Mouse (Mus musculus): Measurements from ENCODE around the gene Tgfbi. TPM values are rescaled to one million over a fixed set of nuclear protein-coding genes. Genes with fewer than 3 reads are reported as not detected.

Gene Tgfbi
- polyA plus RNA-seq, 1 experiment from 2014 or later: 85.8 TPM

DNA sequence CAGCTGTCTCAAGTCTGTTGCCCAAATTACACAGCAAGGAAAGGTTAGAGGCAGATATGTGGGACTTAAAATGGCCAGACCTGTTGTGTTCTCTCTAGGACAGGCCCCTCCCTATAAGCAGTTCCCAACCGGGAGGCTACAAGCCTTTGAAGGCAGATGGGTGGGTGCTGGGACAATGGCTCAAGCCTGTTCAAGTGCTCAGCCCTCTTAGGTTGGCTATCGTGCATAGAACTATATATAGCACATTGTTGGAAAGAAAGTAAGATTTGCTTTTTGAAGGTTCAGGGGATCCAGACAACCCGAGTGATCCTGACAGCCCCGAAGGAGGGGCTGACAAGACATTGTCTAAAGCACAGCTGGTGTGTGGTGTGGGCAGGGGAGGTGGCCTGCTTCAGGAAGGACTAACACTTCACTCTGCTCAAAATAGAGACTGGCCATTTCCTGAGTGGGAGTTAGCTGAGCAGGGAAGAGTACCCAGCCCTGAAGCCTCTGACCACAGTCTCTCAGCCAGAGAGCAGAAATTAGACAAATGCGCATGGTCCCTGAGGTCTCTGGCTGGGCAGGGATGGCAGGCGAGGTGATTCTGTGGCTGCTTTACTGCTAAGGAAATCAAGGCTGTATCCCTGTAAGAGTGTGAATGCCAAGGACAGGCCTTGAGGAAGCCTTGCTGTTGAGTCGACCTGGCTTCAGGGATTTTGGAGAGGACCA is 52.7 kb downstream of the Tgfbi start:
- no peak overlapping the region for H3K4me3 ChIP-seq (ENCODE audit: low read depth, low read length)
- no peak for DNase-seq (ENCODE audit: low spot score)
- no peaks in the 10 kb centered on the region for H3K27me3 ChIP-seq (ENCODE audit: control insufficient read depth, insufficient read depth, low read length)
- H3K36me3 ChIP-seq (replicated peaks; ENCODE audit: control insufficient read depth, insufficient read depth, low read depth, low read length): no peaks in the 10 kb centered on the region
- H3K9me3 ChIP-seq (replicated peaks; ENCODE audit: control insufficient read depth, low read length): no peaks in the 10 kb centered on the region
- H3K27ac ChIP-seq (replicated peaks; ENCODE audit: low read depth, low read length): no peak overlapping the region
- no peak overlapping the region for H3K9ac ChIP-seq (replicated peaks; ENCODE audit: low read length)
- H3K4me2 ChIP-seq (ENCODE audit: low read depth, low read length): no peak overlapping the region
- ATAC-seq (replicated peaks; ENCODE audit: insufficient number of reproducible peaks, low FRiP score, low TSS enrichment, low read depth): no peak
- 68% methylated on average over 7 of the region's 7 CpGs for WGBS
- H3K4me1 ChIP-seq (ENCODE audit: control insufficient read depth, insufficient read depth, low read length): no peaks in the 10 kb centered on the region

DNA sequence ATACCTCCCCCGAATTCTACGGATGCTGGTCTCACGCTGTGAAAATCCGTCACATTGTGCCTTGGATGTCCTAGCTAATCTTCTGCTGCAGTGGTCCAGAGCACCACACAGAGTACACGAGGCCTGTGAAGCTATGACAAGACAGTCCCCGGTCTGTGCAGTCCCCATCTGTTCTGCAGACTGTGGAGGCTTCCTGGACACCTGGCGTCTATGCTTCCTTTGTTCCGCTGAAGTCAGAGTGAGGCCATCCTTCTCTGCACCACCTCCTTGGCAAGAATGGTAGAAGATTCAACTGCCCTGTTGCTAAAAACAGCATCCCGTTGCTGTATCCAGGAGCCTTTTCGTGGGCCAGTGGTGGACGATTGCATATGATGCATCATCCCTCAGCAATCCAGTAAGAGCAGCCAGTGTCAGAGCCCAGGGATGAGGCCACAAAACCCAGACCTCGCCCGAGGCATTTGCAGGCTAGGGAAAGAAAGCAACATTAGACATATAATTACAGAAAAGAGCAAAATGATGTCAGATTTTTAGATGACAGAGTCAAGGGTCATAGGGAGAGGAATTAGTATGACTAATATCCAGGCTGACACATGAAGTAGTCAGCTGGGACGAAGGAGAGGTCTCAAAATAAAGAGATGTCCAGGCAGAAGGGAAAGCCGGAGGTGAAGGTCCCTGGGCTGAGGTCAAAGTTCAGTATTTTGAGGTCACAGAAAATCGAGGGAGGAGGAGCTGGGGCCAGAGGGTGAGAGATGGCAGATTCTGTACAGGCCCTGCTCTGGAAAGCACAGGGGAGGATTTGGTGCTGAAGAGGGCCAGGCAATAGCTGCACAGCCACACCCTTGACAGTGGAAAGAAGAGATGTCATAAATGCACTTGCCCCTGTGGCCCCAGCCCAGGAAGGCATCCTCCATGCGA is 55.2 kb downstream of the Tgfbi start:
- DNase-seq (ENCODE audit: low spot score) (no peak), ATAC-seq (replicated peaks; ENCODE audit: insufficient number of reproducible peaks, low FRiP score, low TSS enrichment, low read depth) (no peak)
- no peak overlapping the region for H3K4me2 ChIP-seq (ENCODE audit: low read depth, low read length)
- no peak overlapping the region for H3K27ac ChIP-seq (replicated peaks; ENCODE audit: low read depth, low read length)
- H3K4me1 ChIP-seq (ENCODE audit: control insufficient read depth, insufficient read depth, low read length): no peaks in the 10 kb centered on the region
- H3K27me3 ChIP-seq (ENCODE audit: control insufficient read depth, insufficient read depth, low read length): no peaks in the 10 kb centered on the region
- H3K9ac ChIP-seq (replicated peaks; ENCODE audit: low read length): no peak overlapping the region; the same call in 1 of the 2 replicates
- 53% methylated on average over 17 of the region's 17 CpGs for WGBS
- H3K36me3 ChIP-seq (replicated peaks; ENCODE audit: control insufficient read depth, insufficient read depth, low read depth, low read length): no peaks in the 10 kb centered on the region
- no peak overlapping the region for H3K4me3 ChIP-seq (ENCODE audit: low read depth, low read length)
- H3K9me3 ChIP-seq (replicated peaks; ENCODE audit: control insufficient read depth, low read length): no peaks in the 10 kb centered on the region

- 70% methylated on average over 11 of the region's 11 CpGs for WGBS
- no peak overlapping the region for H3K4me2 ChIP-seq (ENCODE audit: low read depth, low read length)
Observed at GRCm38 (mm10) chr13:56671206-56671605, 61.9 kb downstream of the Tgfbi start.

DNA sequence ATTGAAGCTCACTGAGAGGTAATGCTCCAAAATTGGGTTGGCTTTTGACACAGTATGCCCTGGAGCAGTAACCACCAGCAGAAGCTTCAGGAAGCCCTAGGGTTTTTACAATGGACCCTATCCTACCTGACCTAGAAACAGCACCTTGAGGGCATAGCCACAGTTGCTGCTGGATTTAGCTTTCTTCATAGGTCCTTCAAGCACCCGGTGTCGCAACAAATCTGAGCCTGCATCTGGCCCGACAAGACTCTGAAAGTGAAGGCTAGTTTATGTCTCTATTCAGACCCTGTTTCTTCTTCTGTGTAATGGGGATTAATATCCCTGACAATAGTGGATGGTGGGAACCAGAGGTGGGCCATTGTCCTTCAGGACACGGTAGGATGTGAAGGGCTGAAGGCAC is 68.4 kb downstream of the Tgfbi start:
- H3K4me2 ChIP-seq (ENCODE audit: low read depth, low read length): no peak overlapping the region
- 93% methylated on average over 4 of the region's 4 CpGs for WGBS
- no peaks in the 10 kb centered on the region for H3K36me3 ChIP-seq (replicated peaks; ENCODE audit: control insufficient read depth, insufficient read depth, low read depth, low read length)
- H3K4me1 ChIP-seq (ENCODE audit: control insufficient read depth, insufficient read depth, low read length): no peaks in the 10 kb centered on the region
- no peak overlapping the region for H3K9ac ChIP-seq (replicated peaks; ENCODE audit: low read length)
- H3K9me3 ChIP-seq (replicated peaks; ENCODE audit: control insufficient read depth, low read length): no peaks in the 10 kb centered on the region
- no peaks in the 10 kb centered on the region for H3K27me3 ChIP-seq (ENCODE audit: control insufficient read depth, insufficient read depth, low read length)
- no peak overlapping the region for H3K27ac ChIP-seq (replicated peaks; ENCODE audit: low read depth, low read length)
- DNase-seq (ENCODE audit: low spot score) (no peak), ATAC-seq (replicated peaks; ENCODE audit: insufficient number of reproducible peaks, low FRiP score, low TSS enrichment, low read depth) (no peak)
- H3K4me3 ChIP-seq (ENCODE audit: low read depth, low read length): no peak overlapping the region

More at GRCm38 (mm10) chr13:56671206-56671605, 61.9 kb downstream of the Tgfbi start:
- H3K36me3 ChIP-seq (replicated peaks; ENCODE audit: control insufficient read depth, insufficient read depth, low read depth, low read length): no peaks in the 10 kb centered on the region
- no peaks in the 10 kb centered on the region for H3K4me1 ChIP-seq (ENCODE audit: control insufficient read depth, insufficient read depth, low read length)
- H3K9ac ChIP-seq (replicated peaks; ENCODE audit: low read length): no peak overlapping the region
- H3K27ac ChIP-seq (replicated peaks; ENCODE audit: low read depth, low read length): no peak overlapping the region
- no peaks in the 10 kb centered on the region for H3K27me3 ChIP-seq (ENCODE audit: control insufficient read depth, insufficient read depth, low read length)
- no peak for ATAC-seq (replicated peaks; ENCODE audit: insufficient number of reproducible peaks, low FRiP score, low TSS enrichment, low read depth)
- H3K9me3 ChIP-seq (replicated peaks; ENCODE audit: control insufficient read depth, low read length): no peaks in the 10 kb centered on the region
- no peak for DNase-seq (ENCODE audit: low spot score)
- H3K4me3 ChIP-seq (ENCODE audit: low read depth, low read length): no peak overlapping the region

DNA sequence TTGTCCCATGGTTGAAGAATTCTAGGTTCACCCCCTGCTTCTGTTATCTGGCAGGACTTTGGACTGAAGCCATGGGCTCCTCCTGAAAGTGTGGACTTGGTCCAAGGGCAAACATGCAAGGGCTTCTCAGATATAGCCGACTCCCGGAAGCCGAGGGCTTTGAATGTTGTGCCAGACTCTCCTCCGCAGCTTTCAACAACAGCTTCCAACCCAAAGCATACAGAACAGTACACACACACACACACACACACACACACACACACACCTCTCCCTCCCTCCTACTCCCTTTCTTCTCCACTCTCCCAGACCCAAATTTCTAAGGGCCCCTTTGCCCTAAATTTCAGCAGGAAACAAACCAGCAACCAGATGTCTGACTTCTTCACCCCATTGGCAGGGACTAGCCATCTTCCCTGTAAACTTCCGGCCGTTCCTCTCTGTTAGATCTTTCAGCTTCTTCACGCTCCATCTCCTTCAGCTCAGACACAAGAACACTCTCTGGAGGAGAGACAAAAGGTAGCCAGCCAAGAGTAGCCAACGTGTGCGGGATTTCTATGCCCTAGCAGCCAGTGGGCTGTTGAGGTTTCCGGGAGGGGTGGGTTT is 69.0 kb downstream of the Tgfbi start:
- WGBS: 58% methylated on average over 10 of the region's 10 CpGs
- Histone ChIP-seq H3K9me3 (replicated peaks; ENCODE audit: control insufficient read depth, low read length) (no peaks in the 10 kb centered on the region), H3K9ac (replicated peaks; ENCODE audit: low read length) (no peak overlapping the region), H3K4me1 (ENCODE audit: control insufficient read depth, insufficient read depth, low read length) (no peaks in the 10 kb centered on the region), H3K27me3 (ENCODE audit: control insufficient read depth, insufficient read depth, low read length) (no peaks in the 10 kb centered on the region), H3K27ac (replicated peaks; ENCODE audit: low read depth, low read length) (no peak overlapping the region), H3K36me3 (replicated peaks; ENCODE audit: control insufficient read depth, insufficient read depth, low read depth, low read length) (no peaks in the 10 kb centered on the region), H3K4me2 (ENCODE audit: low read depth, low read length) (no peak overlapping the region), H3K4me3 (ENCODE audit: low read depth, low read length) (no peak overlapping the region)
- ATAC-seq (replicated peaks; ENCODE audit: insufficient number of reproducible peaks, low FRiP score, low TSS enrichment, low read depth) (no peak), DNase-seq (ENCODE audit: low spot score) (no peak)

DNA sequence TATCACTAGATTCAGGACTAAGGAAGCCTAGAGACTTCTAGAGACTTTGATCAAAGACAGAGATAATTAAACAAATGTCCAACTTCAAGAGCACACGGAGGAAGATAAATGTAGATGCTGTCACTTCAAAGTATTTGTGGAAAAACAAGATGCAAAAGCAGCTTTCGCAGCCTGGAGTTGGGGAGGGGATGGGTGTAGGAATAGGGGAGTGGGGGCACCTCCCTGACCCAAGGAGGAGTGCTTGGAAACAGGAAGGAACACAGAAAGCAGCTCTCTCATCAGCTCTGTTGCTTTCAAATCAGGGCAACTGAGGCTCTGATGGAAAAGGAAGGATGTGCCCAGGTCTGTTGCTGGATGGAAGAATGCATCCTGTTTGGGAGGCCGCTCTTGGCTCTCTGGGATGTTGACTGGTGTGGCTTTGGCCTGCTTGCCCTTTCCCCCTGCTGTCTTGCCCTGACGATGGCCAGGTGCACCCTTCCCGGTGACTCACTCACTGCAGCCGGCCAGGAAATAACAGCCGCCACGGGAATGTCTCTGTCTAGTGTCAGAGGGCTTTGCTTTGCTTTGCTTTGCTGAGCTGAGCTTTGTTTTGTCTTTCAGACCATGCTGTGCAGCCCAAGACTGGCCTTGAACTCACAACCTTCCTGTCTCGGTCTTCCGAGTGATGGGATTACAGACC is 69.6 kb downstream of the Tgfbi start:
- no peak overlapping the region for H3K4me3 ChIP-seq (ENCODE audit: low read depth, low read length)
- H3K9me3 ChIP-seq (replicated peaks; ENCODE audit: control insufficient read depth, low read length): no peaks in the 10 kb centered on the region
- no peak overlapping the region for H3K27ac ChIP-seq (replicated peaks; ENCODE audit: low read depth, low read length)

GRCm38 (mm10) chr13:56681924-56682323 is 72.6 kb downstream of the Tgfbi start:
- Histone ChIP-seq H3K9ac (replicated peaks; ENCODE audit: low read length) (no peak overlapping the region), H3K4me2 (ENCODE audit: low read depth, low read length) (no peak overlapping the region), H3K4me3 (ENCODE audit: low read depth, low read length) (no peak overlapping the region), H3K36me3 (replicated peaks; ENCODE audit: control insufficient read depth, insufficient read depth, low read depth, low read length) (no peaks in the 10 kb centered on the region), H3K9me3 (replicated peaks; ENCODE audit: control insufficient read depth, low read length) (no peaks in the 10 kb centered on the region), H3K4me1 (ENCODE audit: control insufficient read depth, insufficient read depth, low read length) (no peaks in the 10 kb centered on the region), H3K27me3 (ENCODE audit: control insufficient read depth, insufficient read depth, low read length) (no peaks in the 10 kb centered on the region), H3K27ac (replicated peaks; ENCODE audit: low read depth, low read length) (no peak overlapping the region)
- ATAC-seq (replicated peaks; ENCODE audit: insufficient number of reproducible peaks, low FRiP score, low TSS enrichment, low read depth) (no peak), DNase-seq (ENCODE audit: low spot score) (no peak)
- WGBS: 79% methylated on average over 4 of the region's 4 CpGs

More for the DNA sequence above, 69.6 kb downstream of the Tgfbi start:
- peak; percentile 40 for DNase-seq (ENCODE audit: low spot score)
- Histone ChIP-seq H3K4me2 (ENCODE audit: low read depth, low read length) (no peak overlapping the region), H3K36me3 (replicated peaks; ENCODE audit: control insufficient read depth, insufficient read depth, low read depth, low read length) (no peaks in the 10 kb centered on the region), H3K4me1 (ENCODE audit: control insufficient read depth, insufficient read depth, low read length) (no peaks in the 10 kb centered on the region), H3K9ac (replicated peaks; ENCODE audit: low read length) (no peak overlapping the region), H3K27me3 (ENCODE audit: control insufficient read depth, insufficient read depth, low read length) (no peaks in the 10 kb centered on the region)
- ATAC-seq (replicated peaks; ENCODE audit: insufficient number of reproducible peaks, low FRiP score, low TSS enrichment, low read depth): no peak
- WGBS: 60% methylated on average over 10 of the region's 10 CpGs
